Mouse (Mus musculus) E14TG2a.4 (cell line): Measurements from ENCODE around the gene Themis.

ENCODE experiments used
- H3K27me3 ChIP-seq: 2 replicates; pipeline ENCODE4 v1.6.1; 2014; ENCODE audit warnings: low read length, control low read depth; ENCODE audit not compliant: insufficient read depth
- H3K36me3 ChIP-seq: 2 replicates; pipeline ENCODE4 v1.6.1; 2014; ENCODE audit warnings: low read length, control low read depth; ENCODE audit not compliant: insufficient read depth
- H3K4me1 ChIP-seq: replicated peaks from 2 replicates; pipeline ENCODE4 v1.6.1; 2014; ENCODE audit warnings: low read depth, low read length, control low read depth
- H3K4me3 ChIP-seq: replicated peaks from 2 replicates; pipeline ENCODE4 v1.5.1; 2014; ENCODE audit warnings: mild to moderate bottlenecking, low read length
- H3K9me3 ChIP-seq: 2 replicates; pipeline ENCODE4 v1.6.1; 2014; ENCODE audit warnings: low read length, control low read depth
- CTCF ChIP-seq: conservative IDR thresholded peaks from 2 replicates; pipeline ENCODE4 v1.5.1; 2014; ENCODE audit warnings: low read length
- NANOG ChIP-seq: IDR thresholded peaks from 2 replicates; pipeline ENCODE4 v1.6.1; 2014; ENCODE audit warnings: borderline replicate concordance, low read length, mixed read lengths
- POU5F1 ChIP-seq: IDR thresholded peaks from 2 replicates; pipeline ENCODE4 v1.6.1; 2014; ENCODE audit warnings: low read length, borderline replicate concordance

The Themis gene

GRCm38 (mm10) chr10:28812571-28812936 is 144.4 kb downstream of the Themis start:
- no peaks in the 10 kb centered on the region for H3K27me3 ChIP-seq
- peaks cover 26% of the 10 kb centered on the region for H3K4me1 ChIP-seq
- H3K36me3 ChIP-seq: no peaks in the 10 kb centered on the region
- no peaks in the 10 kb centered on the region for H3K9me3 ChIP-seq
- H3K4me3 ChIP-seq: no peak overlapping the region
- TF ChIP-seq POU5F1: no peak
- TF ChIP-seq CTCF: no peak
- no peak for TF ChIP-seq NANOG

DNA sequence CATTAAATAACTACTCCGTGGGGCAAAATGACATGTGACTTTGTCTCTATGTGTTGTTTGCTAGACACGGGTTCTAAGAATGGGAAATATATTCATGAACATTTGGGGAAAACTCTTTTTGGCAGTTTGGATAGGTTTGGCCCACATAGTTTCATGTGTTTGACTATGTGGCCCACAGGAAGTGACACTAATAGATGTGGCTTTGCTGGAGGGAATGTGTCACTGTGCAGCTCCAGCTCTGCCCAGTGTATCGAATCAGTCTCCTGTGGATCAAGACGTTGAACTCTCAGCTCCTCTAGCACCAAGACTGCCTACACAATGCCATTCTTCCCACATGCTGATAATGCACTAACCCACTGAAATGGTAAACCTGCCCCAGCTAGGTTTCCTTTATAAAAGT is 148.0 kb downstream of the Themis start:
- H3K27me3 ChIP-seq: no peaks in the 10 kb centered on the region
- H3K36me3 ChIP-seq: no peaks in the 10 kb centered on the region
- H3K9me3 ChIP-seq: no peaks in the 10 kb centered on the region
- no peak overlapping the region for H3K4me3 ChIP-seq
- peaks cover 24% of the 10 kb centered on the region for H3K4me1 ChIP-seq
- TF ChIP-seq NANOG: no peak
- no peak for TF ChIP-seq POU5F1
- no peak for TF ChIP-seq CTCF

DNA sequence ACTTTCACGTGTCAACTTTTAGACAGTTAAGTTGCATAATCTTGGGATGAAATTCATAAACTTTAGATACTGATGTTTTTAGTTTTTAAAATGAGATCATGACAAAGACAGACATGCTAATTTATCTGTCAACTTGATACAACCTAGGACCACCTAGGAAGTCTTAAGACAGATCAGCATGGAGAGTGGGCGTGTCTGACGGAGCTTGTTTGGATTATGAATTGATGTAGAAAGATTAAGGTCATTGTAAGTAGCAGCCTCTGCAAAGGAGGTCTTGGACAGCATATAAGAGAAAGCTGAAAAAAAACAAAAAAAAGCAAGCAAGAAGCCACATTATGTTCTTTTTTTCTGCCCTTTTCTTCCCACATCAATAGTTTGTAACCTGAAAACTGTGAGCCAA is 154.2 kb downstream of the Themis start:
- Histone ChIP-seq H3K36me3 (no peaks in the 10 kb centered on the region), H3K27me3 (no peaks in the 10 kb centered on the region), H3K9me3 (no peaks in the 10 kb centered on the region), H3K4me1 (no peaks in the 10 kb centered on the region), H3K4me3 (no peak overlapping the region)
- TF ChIP-seq NANOG (no peak), CTCF (no peak), POU5F1 (no peak)

- no peaks in the 10 kb centered on the region for H3K36me3 ChIP-seq
- no peak for TF ChIP-seq CTCF
- no peak for TF ChIP-seq NANOG
- no peak for TF ChIP-seq POU5F1
- no peaks in the 10 kb centered on the region for H3K9me3 ChIP-seq
- H3K27me3 ChIP-seq: no peaks in the 10 kb centered on the region
- no peaks in the 10 kb centered on the region for H3K4me1 ChIP-seq
- H3K4me3 ChIP-seq: no peak overlapping the region
These were observed 174.4 kb downstream of the Themis start for GRCm38 (mm10) chr10:28842605-28843004.

DNA sequence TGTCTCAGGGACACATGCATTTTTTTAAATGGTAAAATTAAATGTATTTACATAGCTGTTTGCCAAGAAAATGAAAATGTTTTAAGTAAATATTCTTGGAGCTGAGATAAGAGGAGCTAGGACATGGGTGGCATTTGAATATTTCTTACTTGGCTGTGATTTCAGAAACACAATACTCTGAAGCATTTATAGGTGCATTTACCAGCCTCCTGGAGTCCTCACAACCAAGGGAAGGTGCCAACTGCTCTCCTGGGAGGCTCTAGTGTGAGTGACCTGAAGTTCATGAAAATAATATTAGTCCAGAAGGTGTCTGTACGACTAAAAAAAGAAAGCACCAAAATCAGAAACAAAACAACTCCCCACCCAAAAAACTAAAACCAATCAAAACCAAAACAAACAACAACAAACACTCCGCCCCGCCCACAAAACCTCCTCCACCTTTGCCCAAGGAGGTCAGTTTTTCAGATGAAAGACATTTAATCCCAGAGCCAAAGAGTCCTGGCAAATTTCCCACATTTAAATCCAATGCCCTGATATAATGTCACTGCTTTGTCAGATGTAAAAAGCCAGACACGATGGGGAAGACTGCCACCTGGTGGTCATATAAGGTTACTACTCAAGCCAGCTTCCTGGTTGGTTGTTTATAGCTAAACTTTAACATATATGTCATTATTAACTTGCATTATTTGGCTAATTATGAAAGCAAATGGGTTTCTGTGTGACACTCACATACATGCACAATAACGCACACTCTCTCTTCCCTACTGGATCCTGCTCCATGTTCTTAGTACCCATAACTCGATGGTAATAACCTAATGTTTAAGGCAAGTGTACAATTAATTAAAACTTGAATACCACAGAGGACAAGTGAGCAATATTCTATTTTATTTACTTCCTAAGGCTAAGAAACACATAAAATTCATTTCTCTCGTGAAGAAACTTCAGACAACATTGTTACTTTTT is 175.9 kb downstream of the Themis start:
- no peaks in the 10 kb centered on the region for H3K27me3 ChIP-seq
- no peak overlapping the region for H3K4me3 ChIP-seq
- no peaks in the 10 kb centered on the region for H3K9me3 ChIP-seq
- no peaks in the 10 kb centered on the region for H3K36me3 ChIP-seq
- TF ChIP-seq POU5F1 (no peak), NANOG (no peak), CTCF (peak; percentile 94)
- H3K4me1 ChIP-seq: no peaks in the 10 kb centered on the region

DNA sequence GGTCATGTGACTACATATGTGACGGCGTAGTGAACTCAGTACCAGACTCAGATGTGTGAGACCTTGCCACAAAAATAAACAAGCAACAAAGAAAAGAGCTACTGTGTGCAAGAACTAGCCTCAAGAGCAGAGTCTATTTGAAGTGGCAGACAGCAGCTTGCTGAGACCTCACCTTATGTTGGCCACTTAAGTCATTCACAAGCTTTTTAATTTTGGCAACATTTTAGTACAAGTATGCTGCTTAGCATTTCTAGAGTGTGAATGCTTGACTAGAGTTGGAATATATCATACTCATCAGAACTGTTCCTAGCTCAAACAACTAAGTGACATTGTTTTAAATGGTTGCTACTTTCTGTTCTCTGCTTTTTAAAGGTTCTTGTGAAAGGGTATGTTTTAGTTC is 188.0 kb downstream of the Themis start:
- Histone ChIP-seq H3K4me3 (no peak overlapping the region), H3K9me3 (no peaks in the 10 kb centered on the region), H3K27me3 (no peaks in the 10 kb centered on the region), H3K36me3 (no peaks in the 10 kb centered on the region), H3K4me1 (no peaks in the 10 kb centered on the region)
- TF ChIP-seq POU5F1: no peak
- no peak for TF ChIP-seq NANOG
- no peak for TF ChIP-seq CTCF

DNA sequence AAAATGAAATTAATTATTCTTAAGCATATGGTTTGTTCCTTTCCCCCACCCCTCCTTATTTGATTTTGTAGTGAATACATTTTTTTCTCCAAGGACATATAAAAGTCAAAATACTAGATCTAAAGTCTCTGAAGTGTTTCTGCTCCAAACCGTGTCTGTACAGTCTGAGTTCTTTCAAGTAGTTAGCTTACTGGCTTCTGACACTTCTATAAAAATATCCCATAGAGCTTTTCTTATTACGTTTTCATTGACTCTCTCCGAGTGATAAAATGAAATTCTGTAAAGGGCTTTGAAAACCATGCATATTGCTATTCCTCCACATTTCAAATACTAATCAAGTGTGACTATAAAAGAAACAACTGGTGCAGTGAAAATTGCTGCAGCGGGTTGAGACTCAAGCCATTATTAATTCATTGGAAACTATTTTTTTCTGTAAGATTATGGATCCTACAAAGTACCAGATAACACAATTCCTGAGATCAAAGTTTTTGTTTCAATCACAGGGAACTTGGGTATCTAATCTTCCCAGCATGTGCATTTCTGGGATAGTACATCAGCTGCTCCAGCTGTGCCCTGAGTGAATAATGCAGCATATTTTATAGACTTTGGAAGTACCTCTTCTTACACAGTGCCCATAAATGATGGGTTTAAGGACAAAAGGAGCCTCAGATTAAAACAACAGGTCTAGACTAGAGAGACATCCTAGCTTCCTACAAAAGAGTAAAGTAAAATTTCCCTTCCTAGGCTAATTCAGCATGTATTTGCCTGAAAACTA is 202.6 kb downstream of the Themis start:
- TF ChIP-seq CTCF (no peak), NANOG (no peak), POU5F1 (no peak)
- Histone ChIP-seq H3K9me3 (0 out of 2 replicates have a peak, but pooled peaks cover 5% of the 10 kb centered on the region), H3K4me3 (no peak overlapping the region), H3K4me1 (no peaks in the 10 kb centered on the region), H3K27me3 (no peaks in the 10 kb centered on the region), H3K36me3 (no peaks in the 10 kb centered on the region)

DNA sequence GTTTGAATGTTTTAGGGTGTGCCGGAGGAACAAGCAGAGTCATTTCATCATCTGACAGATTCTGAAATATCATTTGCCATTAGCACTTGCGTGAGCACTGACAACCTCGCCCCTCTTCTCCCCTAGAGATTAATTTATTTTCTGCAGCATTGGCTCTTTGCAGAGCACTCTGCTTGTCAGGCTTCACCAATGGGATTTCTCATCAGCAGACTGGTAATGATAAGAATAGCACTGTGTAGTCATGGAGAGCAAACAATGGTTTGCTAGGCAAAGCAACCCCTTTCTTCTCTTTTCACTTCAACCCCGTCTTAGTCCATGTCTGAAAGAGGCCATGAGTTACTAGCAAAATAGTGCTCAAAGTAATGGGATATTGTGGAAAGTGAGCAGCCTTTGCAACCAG is 206.4 kb downstream of the Themis start:
- Histone ChIP-seq H3K4me1 (no peaks in the 10 kb centered on the region), H3K9me3 (0 out of 2 replicates have a peak, but pooled peaks cover 9% of the 10 kb centered on the region), H3K36me3 (no peaks in the 10 kb centered on the region), H3K4me3 (no peak overlapping the region), H3K27me3 (no peaks in the 10 kb centered on the region)
- TF ChIP-seq CTCF (no peak), NANOG (no peak), POU5F1 (no peak)
